Mouse (Mus musculus) left cerebral cortex, adult 9 months (tissue): ENCODE measurements around the gene Ptn.
A peak's percentile ranks its signal among the peaks of the same experiment; 100 is the strongest.

Experiments
- DNase-seq, 2 experiments: peaks; one replicate each; pipeline ENCODE4 v3.0.0; 2022; ENCODE audit warnings: low spot score in 2 of 2

Gene Ptn

DNA sequence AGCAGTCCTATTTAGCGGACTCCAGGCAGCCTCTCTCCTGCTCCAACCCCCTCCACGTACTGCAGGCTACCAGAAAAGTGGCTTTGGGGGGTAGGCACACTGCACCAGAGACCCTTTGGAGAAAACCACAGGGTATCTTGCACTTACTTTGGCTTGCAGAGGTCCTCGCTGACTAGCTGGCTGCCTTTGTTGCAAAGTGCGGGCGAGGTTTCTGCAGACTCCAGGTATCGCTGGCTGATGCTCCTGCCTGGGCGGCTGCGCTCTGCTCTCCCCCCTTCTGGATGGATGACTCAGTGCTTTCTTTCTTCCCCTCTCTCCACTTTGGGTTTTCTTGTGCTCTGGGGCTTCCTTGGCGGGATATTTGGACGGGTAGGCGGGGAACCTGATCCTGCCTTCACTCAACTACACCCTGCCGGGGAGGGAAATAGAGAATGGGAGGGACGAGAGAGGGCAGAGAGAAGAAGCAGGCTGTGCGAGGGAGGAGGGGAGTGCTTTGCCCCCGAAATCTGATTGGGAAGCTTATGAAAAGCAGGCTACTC lies at the start of gene Ptn:
Ptn (minus strand) TSS at position 474 of the 539 bp plus-strand sequence.
- DNase-seq, result peak; percentile 68 to 81

DNA sequence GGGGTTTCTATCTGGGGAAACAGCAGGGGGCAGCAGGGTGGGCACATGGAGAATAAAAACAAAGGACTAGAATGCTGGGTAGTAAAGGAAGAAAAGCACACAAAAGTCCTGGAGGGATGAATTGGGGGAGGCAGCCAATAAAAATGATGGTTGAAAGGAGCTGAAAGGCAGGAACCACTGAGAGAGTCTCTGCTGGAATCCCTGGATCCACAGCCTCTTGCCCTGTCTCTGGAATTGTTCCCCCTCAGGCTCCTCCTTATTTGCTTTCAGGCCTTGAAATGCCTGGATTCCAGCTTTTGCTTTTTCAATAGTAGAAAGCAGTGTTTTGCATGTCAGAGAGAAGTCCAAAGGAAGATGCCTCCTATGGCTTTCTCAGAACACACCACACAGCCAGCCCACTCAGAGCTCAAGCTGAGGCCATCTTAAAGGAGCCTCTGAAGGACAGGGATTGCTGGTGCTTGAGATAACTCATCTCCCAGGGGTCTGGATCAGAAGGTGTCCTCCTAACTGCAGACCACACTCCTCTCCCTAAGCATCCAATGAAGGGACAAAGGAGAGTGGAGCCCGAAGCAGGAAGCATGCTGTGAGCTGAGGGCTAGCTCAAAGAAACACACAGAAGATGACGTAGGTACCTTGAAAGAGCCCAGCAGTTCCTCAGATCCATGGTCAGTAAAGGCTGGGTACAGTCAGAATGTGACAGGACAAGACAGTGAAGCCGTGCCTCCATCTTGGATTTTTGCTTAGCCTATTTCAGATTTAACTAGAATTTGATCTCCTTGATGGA lies 48.4 kb upstream of the Ptn start:
- no peak for DNase-seq

DNA sequence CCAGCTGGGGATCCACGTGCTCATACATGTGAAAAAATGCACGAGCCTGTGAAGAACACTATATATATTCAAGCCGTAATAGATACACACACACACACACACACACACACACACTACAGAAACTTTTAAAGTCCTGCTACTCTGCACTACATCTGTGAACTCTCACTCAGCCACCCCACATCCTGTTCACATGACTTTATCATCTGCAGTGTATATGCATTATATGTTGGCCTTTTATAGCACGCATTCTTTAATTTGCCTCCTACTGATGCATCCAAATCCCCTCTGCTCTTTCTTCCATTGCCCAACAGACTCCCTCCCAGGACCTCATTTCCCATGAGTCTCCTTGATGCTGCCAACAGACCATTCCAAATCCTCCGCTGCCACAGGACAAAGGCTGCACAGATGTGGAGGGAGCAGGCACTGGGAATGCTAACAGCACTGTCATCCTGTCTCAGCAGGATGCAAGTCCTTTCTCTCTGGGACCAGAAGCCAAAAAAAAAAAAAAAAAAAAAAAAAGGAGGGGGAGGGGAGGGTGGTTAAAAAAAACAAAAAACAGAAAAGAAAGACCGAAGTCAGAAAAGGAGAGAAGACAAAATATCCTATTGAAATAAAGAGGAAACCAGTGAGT lies 47.7 kb upstream of the Ptn start:
- no peak for DNase-seq

DNA sequence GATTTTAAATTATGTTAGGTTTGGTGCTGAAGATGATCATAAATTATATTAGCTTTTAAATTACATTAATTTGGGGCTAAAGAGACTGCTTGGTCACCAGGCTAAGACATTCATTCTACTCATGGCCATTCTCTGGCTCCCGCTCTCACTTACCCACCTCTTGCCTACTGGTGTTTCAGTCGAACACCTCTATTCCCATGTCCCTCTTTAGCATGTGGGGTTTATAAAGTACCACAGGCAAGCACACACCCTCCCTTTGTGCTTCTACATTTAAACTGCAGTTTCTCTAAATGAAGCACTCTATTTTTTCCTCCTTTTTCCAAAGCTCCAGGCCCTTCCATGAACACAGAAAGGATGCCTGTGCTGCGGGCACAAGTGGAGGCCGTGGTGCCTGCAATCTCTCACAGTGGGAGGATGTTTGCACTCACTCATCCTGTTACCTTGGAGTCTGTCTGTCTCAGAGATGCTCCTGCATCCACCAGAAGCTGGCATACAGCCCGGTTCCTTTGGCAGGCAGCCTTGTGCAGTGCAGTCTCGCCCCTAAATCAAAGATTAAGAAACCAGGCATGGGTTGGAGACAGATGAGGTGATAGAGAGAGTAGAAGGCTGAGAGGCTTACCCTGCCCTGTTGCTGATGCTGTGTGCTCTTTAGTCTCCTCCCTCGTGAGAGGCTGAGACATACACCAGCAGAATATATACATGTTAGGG lies 40.6 kb upstream of the Ptn start:
- DNase-seq, result peak; percentile 73 to 92

- no peak for DNase-seq
These were observed 35.3 kb upstream of the Ptn start for GRCm38 (mm10) chr6:36845288-36845687.

GRCm38 (mm10) chr6:36844258-36844657 lies 34.2 kb upstream of the Ptn start:
- peak in 1 of 2 experiments; percentile 42 for DNase-seq

- DNase-seq, result peak; percentile 53 to 55
These were observed 33.0 kb upstream of the Ptn start for GRCm38 (mm10) chr6:36843031-36843488.

- DNase-seq, result no peak
These were observed 32.3 kb upstream of the Ptn start for GRCm38 (mm10) chr6:36842101-36842922.

DNA sequence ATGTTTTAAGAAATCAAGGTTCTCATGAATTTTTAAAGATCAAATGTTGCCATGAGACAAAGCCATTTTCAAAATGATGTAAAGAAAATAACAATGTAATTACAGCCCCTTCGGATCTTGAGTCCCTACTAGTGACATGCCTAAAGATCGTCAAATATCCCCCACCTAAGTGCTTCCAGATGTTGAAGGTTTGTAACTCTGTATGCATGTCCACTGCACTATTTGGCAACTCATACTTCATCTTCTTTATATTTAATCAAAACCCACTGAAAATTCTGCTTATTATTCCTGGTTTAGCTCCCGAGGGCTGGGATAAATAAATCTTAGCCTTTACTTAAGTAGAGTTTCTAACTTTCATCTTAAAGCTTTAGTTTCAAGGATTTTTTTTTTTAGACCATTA lies 31.7 kb upstream of the Ptn start:
- no peak for DNase-seq

GRCm38 (mm10) chr6:36841174-36841573 lies 31.2 kb upstream of the Ptn start:
- DNase-seq, result no peak

DNA sequence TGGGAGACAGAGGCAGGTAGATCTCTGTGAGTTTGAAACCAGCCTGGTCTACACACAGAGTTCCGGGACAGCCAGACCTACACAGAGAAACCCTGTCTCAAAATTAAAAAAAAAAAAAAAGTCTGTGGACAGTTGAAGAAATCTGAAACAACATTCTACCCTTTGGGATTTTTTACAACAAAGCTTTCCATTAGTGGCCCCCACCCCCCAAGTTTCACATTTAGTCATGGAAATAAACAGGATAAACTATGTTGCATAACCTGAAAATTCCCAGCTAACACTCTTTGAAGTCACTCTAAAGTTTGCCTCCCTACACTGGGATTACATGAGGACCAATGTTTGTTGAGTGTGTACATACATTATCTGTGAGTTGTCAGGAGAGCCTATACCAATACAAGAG lies 28.7 kb upstream of the Ptn start:
- DNase-seq, result no peak

GRCm38 (mm10) chr6:36835351-36835750 lies 25.3 kb upstream of the Ptn start:
- no peak for DNase-seq

DNA sequence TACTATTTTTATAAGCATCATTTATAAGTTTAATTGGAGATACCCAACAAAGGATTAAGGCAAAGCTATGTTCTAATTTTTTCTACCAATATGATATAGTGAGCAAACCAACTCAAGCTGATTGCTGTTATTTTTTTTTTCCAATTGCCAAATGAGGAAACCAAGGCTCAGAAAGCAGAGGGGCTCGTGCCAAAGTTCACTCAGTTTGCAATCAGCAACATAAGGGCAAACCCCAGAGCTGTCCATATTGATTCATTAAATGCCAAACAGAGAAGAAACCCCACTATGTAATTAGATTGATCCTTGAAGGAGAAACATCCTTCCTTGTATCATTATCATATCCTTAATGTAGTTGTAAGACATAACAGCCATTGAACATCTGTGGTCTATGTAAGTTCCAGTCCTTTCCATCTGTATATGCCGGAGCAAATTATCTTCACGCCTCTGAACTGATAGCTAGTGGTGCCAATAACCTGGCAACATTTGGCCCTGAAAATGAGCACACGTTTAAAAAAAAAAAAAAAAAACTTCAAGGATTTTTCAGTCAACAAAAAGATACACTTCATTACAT lies 24.8 kb upstream of the Ptn start:
- no peak for DNase-seq

- DNase-seq, result no peak
These were observed 22.7 kb upstream of the Ptn start for GRCm38 (mm10) chr6:36832681-36833080.

- no peak for DNase-seq
These were observed 22.2 kb upstream of the Ptn start for GRCm38 (mm10) chr6:36832207-36832606.

GRCm38 (mm10) chr6:36830371-36830925 lies 20.4 kb upstream of the Ptn start:
- DNase-seq, result no peak

DNA sequence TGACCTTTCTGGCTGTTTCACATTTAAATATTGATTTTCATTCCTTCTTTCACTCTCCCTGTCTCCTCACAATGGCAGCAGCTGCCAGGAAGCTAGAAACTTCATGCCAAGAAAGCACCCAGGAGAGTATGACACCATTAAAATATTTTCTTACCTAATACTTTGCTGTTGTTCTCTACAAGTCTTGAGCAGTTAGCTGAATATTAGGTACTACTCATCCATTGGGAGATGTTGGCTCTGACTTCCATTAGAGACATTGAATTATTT lies 9.7 kb upstream of the Ptn start:
- DNase-seq, result no peak

- DNase-seq, result peak; percentile 75 to 86
These were observed 9.2 kb upstream of the Ptn start for GRCm38 (mm10) chr6:36819019-36819783.

GRCm38 (mm10) chr6:36818281-36819018 lies 8.4 kb upstream of the Ptn start:
- no peak for DNase-seq

DNA sequence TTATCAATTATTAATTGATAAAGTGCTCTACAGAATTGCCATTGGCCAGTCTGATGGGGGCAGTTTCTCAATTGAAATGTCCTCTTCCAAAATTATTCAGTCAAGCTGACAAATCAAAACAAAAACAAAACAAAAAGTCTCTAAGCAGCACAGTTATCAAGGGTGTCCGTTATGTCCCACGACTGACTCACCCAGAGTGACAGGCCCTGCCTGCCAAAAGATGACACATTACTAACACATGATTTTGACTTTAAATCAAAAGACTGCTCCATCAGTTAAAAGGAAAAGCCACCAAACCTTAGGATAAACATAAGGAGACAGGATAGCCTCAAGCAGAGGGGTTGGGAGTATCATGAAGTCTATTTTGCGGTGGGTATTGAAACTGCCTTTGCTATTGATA lies 6.6 kb upstream of the Ptn start:
- DNase-seq, result no peak
